Mouse (Mus musculus) limb, embryonic 12.5 days (tissue): ENCODE measurements around the gene Podn. TPM values are rescaled to one million over a fixed set of nuclear protein-coding genes. Genes with fewer than 3 reads are reported as not detected.

Experiments used
- ATAC-seq: fragments of 200-750 bp; cut with Nextera tagmentation; 2 replicates; pipeline ENCODE4 v1.8.0; 2017; ENCODE audit warnings: low read depth, moderate TSS enrichment; ENCODE audit not compliant: insufficient number of reproducible peaks, insufficient read depth, low FRiP score, low TSS enrichment
- H3K27ac ChIP-seq: fragments of 300-500 bp; sonication (generic); 2 replicates; pipeline ENCODE4 v1.5.1; 2016; ENCODE audit warnings: mild to moderate bottlenecking, moderate library complexity
- H3K27me3 ChIP-seq: fragments of 300-500 bp; sonication (generic); 2 replicates; pipeline ENCODE4 v1.6.1; 2016; ENCODE audit warnings: mild to moderate bottlenecking, moderate library complexity
- H3K36me3 ChIP-seq: fragments of 300-500 bp; sonication (generic); 2 replicates; pipeline ENCODE4 v1.6.1; 2016; ENCODE audit warnings: mild to moderate bottlenecking, moderate library complexity
- H3K4me1 ChIP-seq: fragments of 300-500 bp; sonication (generic); replicated peaks from 2 replicates; pipeline ENCODE4 v1.6.1; 2016
- H3K4me2 ChIP-seq: fragments of 300-500 bp; sonication (generic); 2 replicates; pipeline ENCODE4 v1.6.1; 2016; ENCODE audit warnings: mild to moderate bottlenecking, moderate library complexity
- H3K4me3 ChIP-seq: fragments of 300-500 bp; sonication (generic); replicated peaks from 2 replicates; pipeline ENCODE4 v1.5.1; 2016; ENCODE audit warnings: mild to moderate bottlenecking
- H3K9ac ChIP-seq: fragments of 300-500 bp; sonication (generic); replicated peaks from 2 replicates; pipeline ENCODE4 v1.6.1; 2016; ENCODE audit warnings: mild to moderate bottlenecking, moderate library complexity
- H3K9me3 ChIP-seq: fragments of 300-500 bp; sonication (generic); 2 replicates; pipeline ENCODE4 v1.6.1; 2016; ENCODE audit warnings: mild to moderate bottlenecking, moderate library complexity
- WGBS: fragments of 180-500 bp; shearing (Covaris S2); methylation state at CpG from one replicate; pipeline ENCODE4 v1.1.7; 2016; 5-methylcytosine and 5-hydroxymethylcytosine counted together
- polyA plus RNA-seq: library from polyadenylated mRNA; unstranded; fragments of >200 nt; fragmentation: Nextera tagmentation; extraction: Ambion mirVana; gene quantifications from 2 replicates; pipeline ENCODE4 v1.2.1, GENCODE M21; 2016

Podn gene
- polyA plus RNA-seq, 1 experiment from 2014 or later, result 0.46 TPM

GRCm38 (mm10) chr4:108037027-108037426 lies 59.2 kb downstream of the Podn start:
- H3K9ac ChIP-seq, result no peak overlapping the region
- no peak overlapping the region for H3K4me2 ChIP-seq
- H3K36me3 ChIP-seq, result peaks cover 6% of the 10 kb centered on the region
- H3K4me3 ChIP-seq, result no peak overlapping the region
- no peaks in the 10 kb centered on the region for H3K9me3 ChIP-seq
- ATAC-seq, result no peak
- H3K4me1 ChIP-seq, result peaks cover 7% of the 10 kb centered on the region
- H3K27ac ChIP-seq, result no peak overlapping the region
- H3K27me3 ChIP-seq, result peaks cover 23% of the 10 kb centered on the region
- 87% methylated on average over 8 of the region's 8 CpGs for WGBS

GRCm38 (mm10) chr4:108033041-108033764 lies 63.0 kb downstream of the Podn start:
- H3K27ac ChIP-seq, result no peak overlapping the region
- H3K4me3 ChIP-seq, result no peak overlapping the region
- ATAC-seq, result no peak
- no peaks in the 10 kb centered on the region for H3K9me3 ChIP-seq
- H3K36me3 ChIP-seq, result no peaks in the 10 kb centered on the region
- 0 out of 2 replicates have a peak overlapping the region, but pooled peaks have one; percentile 100 for H3K4me2 ChIP-seq
- peaks cover 54% of the 10 kb centered on the region for H3K27me3 ChIP-seq
- H3K9ac ChIP-seq, result no peak overlapping the region
- WGBS, result 79% methylated on average over 8 of the region's 8 CpGs
- H3K4me1 ChIP-seq, result peaks cover 20% of the 10 kb centered on the region

- no peak; the same call in 1 of the 2 replicates for ATAC-seq
- Histone ChIP-seq H3K4me3 (peak overlapping the region; percentile 68), H3K27ac (0 out of 2 replicates have a peak overlapping the region, but pooled peaks have one; percentile 17), H3K27me3 (peaks cover 54% of the 10 kb centered on the region), H3K9me3 (no peaks in the 10 kb centered on the region), H3K36me3 (no peaks in the 10 kb centered on the region), H3K4me1 (peaks cover 20% of the 10 kb centered on the region), H3K9ac (peak overlapping the region; percentile 70; the same call in 1 of the 2 replicates), H3K4me2 (peak overlapping the region; percentile 100)
- WGBS, result 21% methylated on average over 11 of the region's 11 CpGs
These were observed 63.8 kb downstream of the Podn start for GRCm38 (mm10) chr4:108032352-108032849.

GRCm38 (mm10) chr4:108031502-108032351 lies 64.5 kb downstream of the Podn start:
- H3K27ac ChIP-seq, result peak overlapping the region; percentile 17; the same call in 1 of the 2 replicates
- ATAC-seq, result no peak
- H3K4me1 ChIP-seq, result peaks cover 20% of the 10 kb centered on the region
- no peaks in the 10 kb centered on the region for H3K36me3 ChIP-seq
- no peaks in the 10 kb centered on the region for H3K9me3 ChIP-seq
- H3K27me3 ChIP-seq, result peaks cover 54% of the 10 kb centered on the region
- H3K4me3 ChIP-seq, result peak overlapping the region; percentile 68
- under 1% methylated on average over 79 of the region's 86 CpGs for WGBS
- peak overlapping the region; percentile 70 for H3K9ac ChIP-seq
- peak overlapping the region; percentile 100 for H3K4me2 ChIP-seq

GRCm38 (mm10) chr4:108030888-108031501 lies 65.2 kb downstream of the Podn start:
- Histone ChIP-seq H3K9me3 (no peaks in the 10 kb centered on the region), H3K36me3 (no peaks in the 10 kb centered on the region), H3K27ac (no peak overlapping the region), H3K4me1 (peaks cover 20% of the 10 kb centered on the region), H3K4me3 (peak overlapping the region; percentile 68), H3K9ac (peak overlapping the region; percentile 70; the same call in 1 of the 2 replicates), H3K27me3 (peaks cover 54% of the 10 kb centered on the region), H3K4me2 (peak overlapping the region; percentile 100)
- no peak for ATAC-seq
- 3% methylated on average over 22 of the region's 22 CpGs for WGBS

- H3K36me3 ChIP-seq, result no peaks in the 10 kb centered on the region
- 29% methylated on average over 3 of the region's 3 CpGs for WGBS
- H3K9me3 ChIP-seq, result no peaks in the 10 kb centered on the region
- no peak for ATAC-seq
- H3K27ac ChIP-seq, result no peak overlapping the region
- no peak overlapping the region for H3K4me3 ChIP-seq
- peaks cover 21% of the 10 kb centered on the region for H3K4me1 ChIP-seq
- no peak overlapping the region for H3K9ac ChIP-seq
- H3K4me2 ChIP-seq, result no peak overlapping the region
- peaks cover 27% of the 10 kb centered on the region for H3K27me3 ChIP-seq
These were observed 70.1 kb downstream of the Podn start for GRCm38 (mm10) chr4:108026193-108026592.

- H3K36me3 ChIP-seq, result no peaks in the 10 kb centered on the region
- peak overlapping the region; percentile 41 for H3K4me2 ChIP-seq
- no peak overlapping the region for H3K4me3 ChIP-seq
- H3K27ac ChIP-seq, result no peak overlapping the region
- H3K4me1 ChIP-seq, result peaks cover 12% of the 10 kb centered on the region
- 0 out of 2 replicates have a peak overlapping the region, but pooled peaks have one; percentile 27 for H3K9ac ChIP-seq
- peaks cover 18% of the 10 kb centered on the region for H3K27me3 ChIP-seq
- WGBS, result 3% methylated on average over 10 of the region's 10 CpGs
- H3K9me3 ChIP-seq, result no peaks in the 10 kb centered on the region
- ATAC-seq, result no peak
These were observed 71.0 kb downstream of the Podn start for GRCm38 (mm10) chr4:108025269-108025668.

GRCm38 (mm10) chr4:108024641-108025040 lies 71.6 kb downstream of the Podn start:
- Histone ChIP-seq H3K9me3 (no peaks in the 10 kb centered on the region), H3K4me3 (no peak overlapping the region), H3K27me3 (peaks cover 11% of the 10 kb centered on the region), H3K4me1 (peaks cover 12% of the 10 kb centered on the region), H3K9ac (no peak overlapping the region), H3K27ac (no peak overlapping the region), H3K36me3 (no peaks in the 10 kb centered on the region), H3K4me2 (no peak overlapping the region)
- no peak for ATAC-seq
- WGBS, result 66% methylated on average over 5 of the region's 5 CpGs

- H3K27me3 ChIP-seq, result peaks cover 5% of the 10 kb centered on the region
- no peak for ATAC-seq
- H3K4me2 ChIP-seq, result no peak overlapping the region
- H3K9ac ChIP-seq, result no peak overlapping the region
- no peaks in the 10 kb centered on the region for H3K36me3 ChIP-seq
- H3K4me1 ChIP-seq, result peaks cover 24% of the 10 kb centered on the region
- WGBS, result 87% methylated on average over 4 of the region's 4 CpGs
- no peak overlapping the region for H3K4me3 ChIP-seq
- no peak overlapping the region for H3K27ac ChIP-seq
- no peaks in the 10 kb centered on the region for H3K9me3 ChIP-seq
These were observed 73.1 kb downstream of the Podn start for GRCm38 (mm10) chr4:108023186-108023585.

GRCm38 (mm10) chr4:108020178-108020577 lies 76.1 kb downstream of the Podn start:
- no peaks in the 10 kb centered on the region for H3K9me3 ChIP-seq
- H3K4me1 ChIP-seq, result peaks cover 25% of the 10 kb centered on the region
- WGBS, result 88% methylated on average over 6 of the region's 6 CpGs
- H3K27ac ChIP-seq, result no peak overlapping the region
- H3K27me3 ChIP-seq, result peaks cover under 1% of the 10 kb centered on the region
- no peak overlapping the region for H3K4me2 ChIP-seq
- no peak overlapping the region for H3K9ac ChIP-seq
- no peak overlapping the region for H3K4me3 ChIP-seq
- no peak for ATAC-seq
- no peaks in the 10 kb centered on the region for H3K36me3 ChIP-seq
